Mouse (Mus musculus) embryonic facial prominence, embryonic 12.5 days (tissue): ENCODE measurements at regions not wholly inside any gene's neighbourhood (a gene's known extent, or its start where the extent isn't known, plus 50 kb on each side); places are given as distances from the start of the nearest gene placed in this dataset.

ENCODE experiments used
- ATAC-seq: fragments of 200-750 bp; cut with Nextera tagmentation; 2 replicates; pipeline ENCODE4 v1.8.0; 2017; ENCODE audit not compliant: insufficient number of reproducible peaks, insufficient read depth, low FRiP score, low TSS enrichment
- H3K27ac ChIP-seq: fragments of 300-500 bp; sonication (generic); 2 replicates; pipeline ENCODE4 v1.5.1; 2016; ENCODE audit warnings: mild to moderate bottlenecking
- H3K27me3 ChIP-seq: fragments of 300-500 bp; sonication (generic); 2 replicates; pipeline ENCODE4 v1.6.1; 2016; ENCODE audit warnings: mild to moderate bottlenecking, moderate library complexity
- H3K36me3 ChIP-seq: fragments of 300-500 bp; sonication (generic); 2 replicates; pipeline ENCODE4 v1.6.1; 2016; ENCODE audit warnings: mild to moderate bottlenecking
- H3K4me1 ChIP-seq: fragments of 300-500 bp; sonication (generic); 2 replicates; pipeline ENCODE4 v1.6.1; 2016
- H3K4me2 ChIP-seq: fragments of 300-500 bp; sonication (generic); replicated peaks from 2 replicates; pipeline ENCODE4 v1.6.1; 2016; ENCODE audit warnings: mild to moderate bottlenecking, moderate library complexity
- H3K4me3 ChIP-seq: fragments of 300-500 bp; sonication (generic); 2 replicates; pipeline ENCODE4 v1.5.1; 2016; ENCODE audit warnings: mild to moderate bottlenecking
- H3K9ac ChIP-seq: fragments of 300-500 bp; sonication (generic); 2 replicates; pipeline ENCODE4 v1.6.1; 2016; ENCODE audit warnings: mild to moderate bottlenecking, moderate library complexity
- H3K9me3 ChIP-seq: fragments of 300-500 bp; sonication (generic); 2 replicates; pipeline ENCODE4 v1.6.1; 2016; ENCODE audit warnings: mild to moderate bottlenecking, moderate library complexity
- WGBS: fragments of 180-500 bp; shearing (Covaris S2); methylation state at CpG from one replicate; pipeline ENCODE4 v1.1.7; 2016; 5-methylcytosine and 5-hydroxymethylcytosine counted together

DNA sequence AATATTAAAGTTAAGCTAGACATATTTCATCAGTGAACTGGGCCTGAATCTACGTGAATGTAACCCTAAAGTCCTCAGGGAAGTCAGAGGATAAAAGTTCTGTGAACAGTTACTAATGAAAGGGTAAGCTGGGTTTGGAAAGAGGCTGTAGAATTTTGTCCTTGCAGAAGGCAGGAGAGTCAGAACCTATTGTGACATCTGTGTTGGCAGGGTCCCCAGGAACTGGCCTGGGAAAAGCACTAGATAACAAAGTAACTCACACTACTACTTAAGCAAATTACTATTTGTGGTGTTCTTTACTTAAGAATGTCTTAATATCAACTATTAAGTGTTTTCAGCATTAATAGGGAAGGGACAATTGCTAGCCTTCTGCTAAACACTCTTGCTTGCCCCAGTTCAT, 320.5 kb downstream of the Fam198b start:
- Histone ChIP-seq H3K27ac (no peak overlapping the region), H3K27me3 (no peaks in the 10 kb centered on the region), H3K4me1 (no peaks in the 10 kb centered on the region), H3K4me3 (no peak overlapping the region), H3K9me3 (no peaks in the 10 kb centered on the region), H3K36me3 (no peaks in the 10 kb centered on the region), H3K9ac (no peak overlapping the region), H3K4me2 (no peak overlapping the region)
- WGBS = 69% methylated on average over 1 of the region's 1 CpGs
- ATAC-seq = no peak

DNA sequence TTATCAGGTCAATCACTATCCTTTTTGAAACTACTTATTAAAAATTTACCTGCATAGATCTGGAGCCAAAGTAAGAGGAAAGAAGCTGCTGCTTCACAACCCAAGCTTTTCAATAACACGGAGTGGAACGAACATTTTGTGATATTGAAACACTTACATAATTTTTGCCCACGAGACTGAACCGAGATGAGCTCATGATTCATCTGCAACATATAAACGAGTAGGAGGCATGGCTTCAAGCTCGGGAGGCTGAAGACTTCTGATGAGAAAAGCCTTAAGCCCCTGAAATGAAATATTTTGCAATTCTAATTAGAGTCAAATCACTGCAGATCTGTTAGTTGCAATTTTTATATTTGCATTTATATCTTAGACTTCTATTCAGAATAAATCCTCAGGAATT, 321.0 kb downstream of the Fam198b start:
- ATAC-seq = no peak
- H3K4me3 ChIP-seq = no peak overlapping the region
- H3K4me2 ChIP-seq = no peak overlapping the region
- H3K27me3 ChIP-seq = no peaks in the 10 kb centered on the region
- WGBS = 79% methylated on average over 6 of the region's 6 CpGs
- no peaks in the 10 kb centered on the region for H3K36me3 ChIP-seq
- no peaks in the 10 kb centered on the region for H3K9me3 ChIP-seq
- H3K27ac ChIP-seq = no peak overlapping the region
- H3K9ac ChIP-seq = no peak overlapping the region
- no peaks in the 10 kb centered on the region for H3K4me1 ChIP-seq

DNA sequence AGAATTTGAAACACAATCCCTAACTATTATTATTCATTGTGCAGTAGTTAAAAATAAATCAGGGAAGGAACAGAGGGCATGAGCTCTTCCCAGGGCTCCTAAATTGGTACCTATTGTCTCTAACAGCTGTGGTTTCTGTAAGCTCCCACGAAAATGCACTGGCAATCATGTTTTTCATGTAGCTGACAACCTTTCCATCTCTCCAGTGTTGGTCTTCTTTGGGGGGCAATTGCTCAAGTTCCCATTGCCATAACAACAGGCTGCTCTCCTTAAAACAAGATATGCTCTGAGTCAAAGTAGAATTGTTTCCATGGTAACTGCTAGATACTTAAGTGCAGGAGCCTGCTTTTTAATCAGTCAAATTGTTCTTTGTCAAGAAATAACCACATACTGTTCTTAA, 322.7 kb downstream of the Fam198b start:
- WGBS = 49% methylated on average over 1 of the region's 1 CpGs
- no peak overlapping the region for H3K27ac ChIP-seq
- no peak overlapping the region for H3K4me2 ChIP-seq
- no peak overlapping the region for H3K4me3 ChIP-seq
- no peak for ATAC-seq
- no peaks in the 10 kb centered on the region for H3K4me1 ChIP-seq
- no peaks in the 10 kb centered on the region for H3K27me3 ChIP-seq
- H3K36me3 ChIP-seq = no peaks in the 10 kb centered on the region
- no peak overlapping the region for H3K9ac ChIP-seq
- no peaks in the 10 kb centered on the region for H3K9me3 ChIP-seq

DNA sequence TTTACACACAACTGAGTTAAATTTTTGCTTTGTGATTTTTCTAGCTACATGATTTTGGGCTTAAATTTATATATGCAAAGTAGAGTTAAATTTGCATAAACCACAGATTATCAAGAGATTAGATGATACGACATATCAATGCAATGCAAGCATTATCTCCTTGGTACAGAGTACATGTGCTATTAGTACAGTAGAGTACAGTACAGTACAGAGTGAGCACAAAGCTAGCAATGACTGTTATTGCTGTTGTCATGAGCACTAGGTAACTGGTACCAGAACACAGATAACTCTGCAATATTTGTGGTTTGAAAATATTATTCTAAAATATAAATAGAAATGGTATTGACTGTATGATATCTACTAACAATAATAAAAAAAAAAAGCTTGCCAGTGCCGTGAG, 323.7 kb downstream of the Fam198b start:
- WGBS = 78% methylated on average over 2 of the region's 2 CpGs
- no peaks in the 10 kb centered on the region for H3K36me3 ChIP-seq
- ATAC-seq = no peak

DNA sequence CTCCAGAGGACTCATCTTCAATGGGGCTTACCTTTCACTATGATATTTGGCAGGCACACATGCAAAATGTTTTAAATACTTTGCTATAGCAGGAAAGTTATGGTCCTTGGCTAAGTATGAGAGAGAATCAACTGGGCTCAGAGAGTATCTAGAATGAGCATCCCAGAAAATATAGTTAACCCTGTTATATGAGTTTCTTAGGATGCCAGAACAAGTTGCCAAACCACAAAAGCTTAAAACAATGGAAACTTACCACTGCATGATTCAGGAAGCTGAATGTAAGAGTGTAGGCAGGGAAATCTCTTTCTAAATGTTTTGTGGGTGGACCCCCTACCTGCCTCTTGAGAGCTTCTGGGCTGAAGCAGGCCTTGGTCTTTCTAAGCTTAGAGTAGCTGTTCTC, 325.3 kb downstream of the Fam198b start:
- Histone ChIP-seq H3K27me3 (no peaks in the 10 kb centered on the region), H3K27ac (no peak overlapping the region), H3K4me3 (no peak overlapping the region), H3K9ac (no peak overlapping the region), H3K4me1 (no peaks in the 10 kb centered on the region), H3K36me3 (no peaks in the 10 kb centered on the region), H3K4me2 (no peak overlapping the region), H3K9me3 (no peaks in the 10 kb centered on the region)
- ATAC-seq = no peak

More for the DNA sequence above, 323.7 kb downstream of the Fam198b start:
- Histone ChIP-seq H3K4me2 (no peak overlapping the region), H3K27ac (no peak overlapping the region), H3K4me1 (no peaks in the 10 kb centered on the region), H3K9me3 (no peaks in the 10 kb centered on the region), H3K9ac (no peak overlapping the region), H3K27me3 (no peaks in the 10 kb centered on the region), H3K4me3 (no peak overlapping the region)

DNA sequence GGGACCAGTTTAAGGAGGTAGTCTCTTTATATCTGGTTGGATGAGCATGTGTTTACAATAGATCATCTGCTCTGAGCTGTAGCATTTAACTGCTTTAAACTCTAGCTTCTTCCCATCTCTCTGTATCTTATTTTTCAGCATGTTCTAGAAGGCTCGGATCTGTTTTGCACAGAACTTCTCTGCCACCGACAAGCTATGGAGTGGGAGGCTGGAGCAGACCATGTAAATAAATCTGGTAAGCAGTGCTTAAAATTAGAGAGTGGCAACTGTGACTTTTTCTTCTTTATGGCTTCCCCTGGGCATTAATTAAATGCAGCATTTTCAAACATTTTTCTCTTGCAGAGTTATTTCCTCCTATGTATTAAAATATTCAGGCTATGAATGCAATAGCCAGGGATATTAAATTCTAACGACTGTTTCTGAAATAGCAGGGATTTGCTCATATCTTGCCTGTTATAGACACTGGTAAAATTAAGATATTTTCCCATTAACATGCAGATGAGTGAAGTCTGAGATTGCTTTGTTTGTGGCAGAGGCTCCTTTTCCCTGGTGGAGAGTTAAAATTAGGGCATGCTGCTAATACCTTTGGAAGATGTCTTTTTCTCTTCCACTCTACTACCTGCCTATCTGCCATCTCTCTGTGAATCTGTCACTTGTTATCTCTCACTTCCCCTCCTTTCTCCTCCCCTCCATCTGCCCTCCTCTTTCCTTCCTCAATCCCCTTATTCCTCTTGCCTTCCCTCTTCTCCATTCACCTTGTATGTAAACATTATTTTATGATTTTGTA, 327.2 kb downstream of the Fam198b start:
- H3K9ac ChIP-seq = no peak overlapping the region
- H3K27me3 ChIP-seq = no peaks in the 10 kb centered on the region
- ATAC-seq = no peak
- no peak overlapping the region for H3K4me3 ChIP-seq
- no peaks in the 10 kb centered on the region for H3K36me3 ChIP-seq
- no peaks in the 10 kb centered on the region for H3K4me1 ChIP-seq
- H3K4me2 ChIP-seq = no peak overlapping the region
- H3K9me3 ChIP-seq = no peaks in the 10 kb centered on the region
- WGBS = 78% methylated on average over 3 of the region's 3 CpGs
- H3K27ac ChIP-seq = no peak overlapping the region

DNA sequence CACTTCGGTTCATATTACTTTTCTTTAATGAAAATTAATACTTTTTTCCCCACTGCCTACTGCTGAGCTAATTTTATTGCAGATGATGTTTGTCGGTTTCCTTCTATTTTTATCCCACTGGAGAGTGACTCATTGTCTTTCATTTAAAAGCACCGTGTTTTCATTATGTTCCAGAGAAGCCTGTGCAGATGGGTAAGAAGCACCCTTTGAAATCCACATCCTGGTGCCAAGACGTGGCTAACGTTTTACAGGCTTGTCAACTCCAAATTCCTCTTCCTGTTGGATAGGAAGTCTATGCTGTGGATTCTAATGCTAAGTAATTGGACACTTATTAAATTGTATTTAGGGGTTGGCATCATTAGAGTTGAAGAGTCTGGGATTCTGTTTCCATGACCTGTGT, 364.3 kb downstream of the Fam198b start:
- 47% methylated on average over 5 of the region's 5 CpGs for WGBS
- H3K27me3 ChIP-seq = no peaks in the 10 kb centered on the region
- no peak overlapping the region for H3K27ac ChIP-seq
- no peak overlapping the region for H3K4me3 ChIP-seq
- H3K4me2 ChIP-seq = no peak overlapping the region
- no peak overlapping the region for H3K9ac ChIP-seq
- H3K36me3 ChIP-seq = no peaks in the 10 kb centered on the region
- H3K4me1 ChIP-seq = no peaks in the 10 kb centered on the region
- no peaks in the 10 kb centered on the region for H3K9me3 ChIP-seq
- no peak for ATAC-seq

DNA sequence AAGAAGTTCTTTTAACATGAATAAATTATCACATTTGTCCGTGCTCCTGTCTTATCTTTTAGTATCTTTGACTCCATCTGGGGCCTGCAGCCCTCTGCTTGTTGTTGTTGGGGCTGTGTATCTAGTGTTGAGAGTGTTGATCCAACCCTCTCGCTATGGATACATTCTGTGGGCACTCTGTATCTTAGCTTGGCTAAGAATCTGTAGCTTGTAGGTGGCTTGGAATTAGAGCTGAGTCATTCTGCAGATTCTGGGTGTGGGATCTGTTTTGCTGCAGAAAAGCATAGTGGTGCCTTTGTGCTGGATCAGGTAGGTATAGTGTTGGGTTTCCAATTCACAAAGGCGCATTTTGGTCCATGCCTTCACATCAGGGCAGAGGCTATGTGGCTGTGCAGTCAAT, 365.6 kb downstream of the Fam198b start:
- H3K27ac ChIP-seq = no peak overlapping the region
- no peaks in the 10 kb centered on the region for H3K4me1 ChIP-seq
- no peak for ATAC-seq

DNA sequence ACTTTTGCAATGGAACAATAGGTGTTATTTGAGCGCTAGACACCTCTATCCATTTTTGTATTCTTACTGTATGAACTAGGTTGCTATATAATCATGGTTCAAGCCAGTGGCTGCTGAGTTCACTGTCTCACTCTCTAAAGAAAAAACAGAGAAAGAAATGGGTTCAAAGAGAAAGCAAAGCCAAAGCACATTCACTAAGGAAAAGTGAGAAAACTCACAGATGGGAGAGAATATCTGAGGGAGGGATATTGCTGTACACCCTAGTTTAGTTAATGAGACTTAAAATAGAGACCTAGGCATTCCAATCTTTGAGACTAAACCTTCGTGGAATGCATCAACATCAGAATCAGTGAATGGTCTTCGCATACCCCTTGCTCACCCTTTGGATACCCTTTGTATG, 371.0 kb downstream of the Fam198b start:
- Histone ChIP-seq H3K4me1 (no peaks in the 10 kb centered on the region), H3K9me3 (no peaks in the 10 kb centered on the region), H3K27me3 (no peaks in the 10 kb centered on the region), H3K27ac (no peak overlapping the region), H3K4me2 (no peak overlapping the region), H3K36me3 (no peaks in the 10 kb centered on the region), H3K9ac (no peak overlapping the region), H3K4me3 (no peak overlapping the region)
- WGBS = 82% methylated on average over 3 of the region's 3 CpGs
- no peak for ATAC-seq

More for the DNA sequence above, 365.6 kb downstream of the Fam198b start:
- H3K9me3 ChIP-seq = no peaks in the 10 kb centered on the region
- no peaks in the 10 kb centered on the region for H3K36me3 ChIP-seq
- H3K4me2 ChIP-seq = no peak overlapping the region
- no peaks in the 10 kb centered on the region for H3K27me3 ChIP-seq
- H3K9ac ChIP-seq = no peak overlapping the region
- WGBS = 73% methylated on average over 3 of the region's 3 CpGs
- H3K4me3 ChIP-seq = no peak overlapping the region

DNA sequence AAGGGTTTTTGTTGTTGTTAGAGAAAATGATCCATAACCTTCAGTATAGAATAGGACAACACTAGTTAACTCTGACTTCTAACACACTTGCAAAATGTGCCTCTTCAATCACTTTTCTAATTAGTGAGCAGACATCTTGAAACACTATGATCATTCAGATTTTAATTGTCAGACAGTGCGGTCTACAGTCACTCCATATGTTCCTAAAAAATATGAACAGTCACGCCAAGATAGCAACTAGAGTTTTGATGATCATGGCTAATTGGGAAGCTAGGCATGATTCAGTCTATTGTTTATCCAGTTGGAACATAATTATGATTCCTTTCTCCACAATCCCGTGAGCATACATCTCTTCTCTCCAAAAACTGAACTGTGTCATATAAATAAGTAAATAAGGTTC, 372.1 kb downstream of the Fam198b start:
- H3K9me3 ChIP-seq = no peaks in the 10 kb centered on the region
- WGBS = 84% methylated on average over 3 of the region's 3 CpGs
- H3K27me3 ChIP-seq = no peaks in the 10 kb centered on the region
- H3K4me3 ChIP-seq = no peak overlapping the region
- H3K4me1 ChIP-seq = no peaks in the 10 kb centered on the region
- ATAC-seq = no peak
- H3K36me3 ChIP-seq = no peaks in the 10 kb centered on the region
- no peak overlapping the region for H3K9ac ChIP-seq
- H3K27ac ChIP-seq = no peak overlapping the region
- no peak overlapping the region for H3K4me2 ChIP-seq

DNA sequence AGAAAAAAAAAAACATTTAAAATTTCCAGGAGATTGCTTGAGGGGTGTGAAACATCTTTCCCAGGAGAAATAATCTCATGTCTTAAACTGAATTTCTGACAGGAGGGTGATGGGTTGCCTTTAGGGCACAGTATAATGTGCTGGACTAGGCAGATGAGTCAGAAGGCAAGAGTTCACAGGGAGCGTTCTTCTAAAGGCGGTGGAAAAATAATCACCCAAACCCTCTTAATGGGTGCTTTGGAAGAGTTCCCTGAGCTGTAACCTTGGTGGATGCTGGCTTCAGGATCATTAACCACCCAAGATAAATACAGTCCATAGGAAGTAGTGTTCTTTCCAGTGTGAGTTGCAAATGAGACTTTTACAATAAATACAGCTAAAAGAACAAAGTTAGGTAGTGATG, 378.8 kb downstream of the Fam198b start:
- Histone ChIP-seq H3K4me2 (no peak overlapping the region), H3K27ac (no peak overlapping the region), H3K27me3 (no peaks in the 10 kb centered on the region), H3K9ac (no peak overlapping the region), H3K4me3 (no peak overlapping the region), H3K36me3 (no peaks in the 10 kb centered on the region), H3K4me1 (no peaks in the 10 kb centered on the region), H3K9me3 (no peaks in the 10 kb centered on the region; the same call in 1 of the 2 replicates)
- no peak for ATAC-seq
- 75% methylated on average over 2 of the region's 2 CpGs for WGBS

DNA sequence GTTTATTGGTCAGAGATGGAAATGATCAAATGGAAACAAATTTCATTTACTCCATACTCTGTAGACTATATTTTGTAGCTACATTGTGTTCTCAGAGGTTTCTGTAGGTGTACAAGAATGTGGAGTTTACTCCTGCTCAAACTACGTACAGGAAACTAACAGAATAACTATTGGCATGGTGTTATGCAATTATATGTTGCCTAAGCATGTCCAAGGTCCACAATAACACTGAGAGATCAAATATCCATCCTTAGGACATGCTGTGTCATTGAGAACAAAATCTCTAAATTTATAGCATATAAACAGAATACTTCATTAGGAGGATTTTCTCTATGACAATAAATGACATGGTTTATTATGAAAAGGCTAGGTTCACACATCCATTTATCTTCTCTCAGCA, 400.3 kb downstream of the Fam198b start:
- no peak for ATAC-seq
- Histone ChIP-seq H3K27ac (no peak overlapping the region), H3K36me3 (no peaks in the 10 kb centered on the region), H3K27me3 (no peaks in the 10 kb centered on the region), H3K4me3 (no peak overlapping the region), H3K4me1 (no peaks in the 10 kb centered on the region), H3K4me2 (no peak overlapping the region), H3K9me3 (no peaks in the 10 kb centered on the region), H3K9ac (no peak overlapping the region)
- WGBS = 74% methylated on average over 1 of the region's 1 CpGs

DNA sequence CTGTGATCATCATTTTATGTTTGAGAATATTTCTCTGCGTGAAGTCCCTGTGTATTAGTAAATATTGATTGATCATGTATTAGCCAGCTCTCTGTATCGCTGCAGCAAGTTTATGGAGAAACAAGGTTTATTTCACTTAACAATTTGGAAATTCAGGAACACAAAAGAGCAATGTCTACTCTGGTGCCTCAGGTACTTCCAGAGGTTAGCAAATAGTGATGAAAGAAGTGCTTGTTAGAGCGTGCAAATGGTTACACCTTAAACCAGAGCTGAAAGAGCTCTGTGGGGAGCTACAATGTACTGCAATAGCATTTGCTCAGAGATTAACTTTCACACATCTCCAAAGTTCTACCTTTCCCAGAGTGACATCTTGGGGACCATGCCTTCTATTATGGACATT, 400.9 kb downstream of the Fam198b start:
- Histone ChIP-seq H3K4me3 (no peak overlapping the region), H3K4me2 (no peak overlapping the region), H3K27ac (no peak overlapping the region), H3K9me3 (no peaks in the 10 kb centered on the region), H3K9ac (no peak overlapping the region), H3K4me1 (no peaks in the 10 kb centered on the region), H3K36me3 (no peaks in the 10 kb centered on the region), H3K27me3 (no peaks in the 10 kb centered on the region)
- WGBS = 86% methylated on average over 3 of the region's 3 CpGs
- ATAC-seq = no peak
